Mouse (Mus musculus): ENCODE results near the gene Prkca. TPM values are rescaled to one million over a fixed set of nuclear protein-coding genes. Genes with fewer than 3 reads are reported as not detected.

Gene Prkca
- total and polyA plus RNA-seq, 3 experiments: 15.3 to 30.9 (median 19.9) TPM

- no peak for DNase-seq (ENCODE audit: low read depth, low spot score)
- TF ChIP-seq CHD2 (IDR thresholded peaks at IDR 0.05; ENCODE audit: low read length) (no peak), ZNF384 (IDR thresholded peaks at IDR 0.05; ENCODE audit: low read depth, low read length) (no peak), GABPA (IDR thresholded peaks at IDR 0.05; ENCODE audit: low read depth, low read length) (no peak), SMC3 (IDR thresholded peaks at IDR 0.05; ENCODE audit: low read depth, low read length) (no peak), ELF1 (IDR thresholded peaks at IDR 0.05; ENCODE audit: low read depth, low read length) (no peak), KAT2A (conservative IDR thresholded peaks at IDR 0.05; ENCODE audit: low read depth, low read length) (no peak), TBP (IDR thresholded peaks at IDR 0.05; ENCODE audit: low read depth, low read length) (no peak), BHLHE40 (IDR thresholded peaks at IDR 0.05; ENCODE audit: borderline replicate concordance, low read depth, low read length) (no peak), POLR2AphosphoS5 (IDR thresholded peaks at IDR 0.05; ENCODE audit: borderline replicate concordance, low read depth, low read length) (no peak), JUND (IDR thresholded peaks at IDR 0.05; ENCODE audit: low read depth, low read length) (no peak)
- Histone ChIP-seq H3K79me2 (ENCODE audit: control insufficient read depth, insufficient read depth, low read length, poor library complexity) (peaks cover 3% of the 10 kb centered on the region; the same call in 1 of the 2 replicates), H3K9ac (ENCODE audit: control insufficient read depth, low read depth, low read length, poor library complexity, severe bottlenecking) (no peak overlapping the region), H3K27me3 (ENCODE audit: control insufficient read depth in 1 of 2, insufficient read depth in 2 of 2, low read length in 2 of 2) (no peaks in the 10 kb centered on the region), H3K36me3 (ENCODE audit: control insufficient read depth in 1 of 2, insufficient read depth in 2 of 2, low read length in 2 of 2) (peaks cover 0 to 2% of the 10 kb centered on the region in 2 experiments; a peak in 1 of 4 replicates), H3K4me3 (ENCODE audit: control insufficient read depth in 1 of 2, insufficient read depth in 1 of 2, low read depth in 2 of 2, low read length in 2 of 2) (no peak overlapping the region), H3K27ac (ENCODE audit: control insufficient read depth, low read depth, low read length) (no peak overlapping the region), H3K4me1 (ENCODE audit: control insufficient read depth in 1 of 2, insufficient read depth in 2 of 2, low read length in 2 of 2) (no peaks in the 10 kb centered on the region; a peak in 1 of 4 replicates), H3K9me3 (replicated peaks; ENCODE audit: insufficient read depth, low read length) (no peaks in the 10 kb centered on the region)
Measured at GRCm38 (mm10) chr11:108308253-108308652, 35.5 kb downstream of the Prkca start.

- Histone ChIP-seq H3K9me3 (replicated peaks; ENCODE audit: insufficient read depth, low read length) (no peaks in the 10 kb centered on the region), H3K9ac (ENCODE audit: control insufficient read depth, low read depth, low read length, poor library complexity, severe bottlenecking) (no peak overlapping the region), H3K36me3 (ENCODE audit: control insufficient read depth in 1 of 2, insufficient read depth in 2 of 2, low read length in 2 of 2) (peaks cover 0 to under 1% of the 10 kb centered on the region in 2 experiments; a peak in 1 of 4 replicates), H3K4me3 (ENCODE audit: control insufficient read depth in 1 of 2, insufficient read depth in 1 of 2, low read depth in 2 of 2, low read length in 2 of 2) (no peak overlapping the region), H3K27me3 (ENCODE audit: control insufficient read depth in 1 of 2, insufficient read depth in 2 of 2, low read length in 2 of 2) (no peaks in the 10 kb centered on the region), H3K27ac (ENCODE audit: control insufficient read depth, low read depth, low read length) (no peak overlapping the region), H3K79me2 (ENCODE audit: control insufficient read depth, insufficient read depth, low read length, poor library complexity) (peaks cover 3% of the 10 kb centered on the region; the same call in 1 of the 2 replicates), H3K4me1 (ENCODE audit: control insufficient read depth in 1 of 2, insufficient read depth in 2 of 2, low read length in 2 of 2) (no peaks in the 10 kb centered on the region; a peak in 1 of 4 replicates)
- DNase-seq (ENCODE audit: low read depth, low spot score): no peak
- TF ChIP-seq NRF1 (IDR thresholded peaks at IDR 0.05; ENCODE audit: insufficient read depth, low read depth, low read length, poor library complexity, severe bottlenecking) (no peak), MYC (IDR thresholded peaks at IDR 0.05; ENCODE audit: low read depth, low read length) (no peak), MAX (IDR thresholded peaks at IDR 0.05; ENCODE audit: low read length) (no peak), NELFE (IDR thresholded peaks at IDR 0.05; ENCODE audit: low read depth, low read length) (no peak), SIN3A (IDR thresholded peaks at IDR 0.05; ENCODE audit: low read length) (no peak), CHD2 (IDR thresholded peaks at IDR 0.05; ENCODE audit: low read length) (no peak), TAL1 (IDR thresholded peaks at IDR 0.05; ENCODE audit: low read length) (no peak), E2F4 (IDR thresholded peaks at IDR 0.05; ENCODE audit: borderline replicate concordance, low read depth, low read length) (no peak), MAZ (IDR thresholded peaks at IDR 0.05; ENCODE audit: low read depth, low read length) (no peak), ZNF384 (IDR thresholded peaks at IDR 0.05; ENCODE audit: low read depth, low read length) (no peak)
Measured at GRCm38 (mm10) chr11:108307258-108307657, 36.5 kb downstream of the Prkca start.

Measured in MEL (cell line).